Mouse (Mus musculus) spleen, postnatal 36 days (tissue): Measurements from ENCODE around the gene Gm8206.
"Not testable (repeated sequence)": the region's sequence is repeated elsewhere in the genome, so short reads cannot be mapped to it uniquely, and the experiment has no call there.

ENCODE experiments used
- DNase-seq, 2 experiments: peaks; one replicate each; pipeline ENCODE4 v3.0.0; 2022; ENCODE audit warnings: low spot score in 2 of 2, mixed read lengths in 1 of 2

Gene Gm8206

DNA sequence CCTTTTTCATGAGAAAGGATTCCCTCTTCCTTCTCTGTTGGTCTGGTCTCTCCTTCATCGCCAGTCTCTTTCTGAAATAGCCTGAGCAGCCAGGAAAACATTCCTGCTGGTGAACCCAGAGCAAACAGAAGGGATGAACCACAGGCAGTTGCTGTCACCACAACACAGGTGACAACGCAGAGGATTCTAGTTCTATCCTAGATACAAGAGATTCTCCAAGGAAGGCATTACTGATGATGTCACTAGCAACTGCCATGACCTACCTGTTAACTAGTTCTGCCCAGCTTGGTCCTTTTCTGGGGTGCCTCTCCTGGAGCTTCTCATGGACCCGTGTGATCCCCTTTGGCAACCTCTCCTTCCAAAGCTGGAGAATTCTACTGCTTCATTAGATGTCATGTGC, at the start of gene Gm8206:
Gene Gm8206, minus strand, starts transcription at position 101 of the 400 bp plus-strand sequence.
- DNase-seq: not testable (repeated sequence)

DNA sequence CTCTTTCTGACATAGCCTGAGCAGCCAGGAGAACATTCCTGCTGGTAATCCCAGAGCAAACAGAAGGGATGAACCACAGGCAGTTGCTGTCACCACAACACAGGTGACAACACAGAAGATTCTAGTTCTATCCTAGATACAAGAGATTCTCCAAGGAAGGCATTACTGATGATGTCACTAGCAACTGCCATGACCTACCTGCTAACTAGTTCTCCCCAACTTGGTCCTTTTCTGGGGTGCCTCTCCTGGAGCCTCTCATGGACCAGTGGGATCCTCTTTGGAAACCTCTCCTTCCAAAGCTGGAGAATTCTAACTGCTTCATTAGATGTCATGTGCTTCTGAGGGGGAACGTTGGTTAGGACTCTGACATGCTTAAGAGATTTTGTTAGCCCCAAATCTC, 32.0 kb upstream of the Gm8206 start, which contains the start of gene Gm3476:
Gene Gm3476, minus strand, starts transcription at position 101 of the 400 bp plus-strand sequence.
- DNase-seq: not testable (repeated sequence)

DNA sequence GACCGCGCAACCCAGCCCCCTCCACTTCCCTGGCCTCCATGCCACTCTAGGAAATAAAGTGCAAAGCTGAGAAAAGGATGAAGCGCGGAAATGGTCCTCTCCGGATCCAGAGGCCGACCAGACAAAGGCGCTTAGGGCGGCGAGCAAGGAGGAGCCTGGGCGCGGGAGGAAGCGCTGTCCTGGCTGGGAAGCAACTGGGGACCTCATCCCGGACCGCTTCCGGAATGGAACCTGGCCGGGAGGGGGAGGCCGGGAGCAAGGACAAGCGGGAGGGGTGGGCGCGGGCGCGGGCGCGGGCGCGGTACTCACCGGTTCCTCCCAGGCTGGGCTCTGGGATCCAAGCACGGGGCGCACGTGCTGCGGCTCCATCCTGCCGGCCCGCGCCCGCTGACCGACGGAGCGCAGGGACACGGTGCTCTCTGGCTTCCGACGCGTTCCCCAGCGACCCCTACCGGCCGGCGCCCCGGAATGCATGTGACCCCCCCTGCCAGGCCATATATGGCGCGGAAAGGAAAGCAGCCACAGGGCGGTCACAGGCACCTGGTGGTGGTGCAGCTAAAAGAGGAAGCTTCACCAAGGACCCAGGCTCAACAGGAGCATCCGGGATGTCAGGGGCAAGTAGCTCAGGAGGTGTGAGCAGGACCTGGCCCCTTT, 14.7 kb upstream of the Gm8206 start, which contains the start of gene Gm3468:
Gene Gm3468, minus strand, starts transcription at position 394 of the 654 bp plus-strand sequence.
- DNase-seq: not testable (repeated sequence)

DNA sequence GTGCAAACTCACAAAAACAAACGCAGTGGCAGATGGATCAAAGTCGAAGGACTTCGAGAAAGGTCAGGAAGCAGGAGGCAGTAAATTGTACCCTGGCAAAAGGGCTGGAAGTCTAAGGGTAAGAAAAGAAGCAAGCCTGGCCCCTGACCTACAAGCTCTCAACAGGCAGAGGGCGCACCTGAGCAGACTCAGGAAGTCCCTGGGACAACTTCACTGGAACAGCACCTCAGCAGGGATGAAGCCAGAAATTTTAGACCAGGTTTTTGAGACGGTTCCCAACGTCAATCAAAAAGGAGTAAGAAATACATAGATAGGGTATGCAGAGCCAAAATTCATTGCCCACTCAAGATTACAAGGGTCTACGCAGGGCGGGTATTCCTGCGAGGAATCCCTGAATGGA, 13.8 kb upstream of the Gm8206 start:
- not testable (repeated sequence) for DNase-seq

DNA sequence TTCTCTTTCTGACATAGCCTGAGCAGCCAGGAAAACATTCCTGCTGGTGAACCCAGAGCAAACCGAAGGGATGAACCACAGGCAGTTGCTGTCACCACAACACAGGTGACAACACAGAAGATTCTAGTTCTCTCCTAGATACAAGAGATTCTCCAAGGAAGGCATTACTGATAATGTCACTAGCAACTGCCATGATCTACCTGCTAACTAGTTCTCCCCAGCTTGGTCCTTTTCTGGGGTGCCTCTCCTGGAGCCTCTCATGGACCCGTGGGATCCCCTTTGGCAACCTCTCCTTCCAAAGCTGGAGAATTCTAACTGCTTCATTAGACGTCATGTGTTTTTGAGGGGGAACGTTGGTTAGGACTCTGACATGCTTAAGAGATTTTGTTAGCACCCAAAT, 35.6 kb downstream of the Gm8206 start, which contains the start of gene Gm6337:
Gene Gm6337, minus strand, starts transcription at position 101 of the 400 bp plus-strand sequence.
- DNase-seq: not testable (repeated sequence)

DNA sequence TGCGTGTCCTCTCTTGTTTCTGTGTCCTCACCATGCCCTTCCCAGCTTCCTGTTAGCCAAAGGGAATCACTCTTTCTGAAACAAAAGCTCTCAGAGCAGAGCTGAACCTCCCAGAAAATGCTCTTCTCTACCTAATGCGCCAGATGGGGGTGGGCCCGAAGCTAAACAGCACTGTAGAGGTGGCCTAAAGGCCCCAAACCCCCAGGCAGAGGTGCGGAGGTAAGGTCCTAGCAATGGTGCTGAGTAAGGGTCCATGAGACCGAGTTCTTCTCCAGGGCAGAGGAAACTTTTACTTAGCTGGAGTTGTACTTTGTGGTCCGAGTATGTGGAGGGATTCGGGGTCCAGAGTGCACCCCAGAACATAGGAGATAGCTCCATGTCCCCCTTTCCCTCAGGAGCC, 106.6 kb downstream of the Gm8206 start:
- DNase-seq: peak; percentile 4 to 6

DNA sequence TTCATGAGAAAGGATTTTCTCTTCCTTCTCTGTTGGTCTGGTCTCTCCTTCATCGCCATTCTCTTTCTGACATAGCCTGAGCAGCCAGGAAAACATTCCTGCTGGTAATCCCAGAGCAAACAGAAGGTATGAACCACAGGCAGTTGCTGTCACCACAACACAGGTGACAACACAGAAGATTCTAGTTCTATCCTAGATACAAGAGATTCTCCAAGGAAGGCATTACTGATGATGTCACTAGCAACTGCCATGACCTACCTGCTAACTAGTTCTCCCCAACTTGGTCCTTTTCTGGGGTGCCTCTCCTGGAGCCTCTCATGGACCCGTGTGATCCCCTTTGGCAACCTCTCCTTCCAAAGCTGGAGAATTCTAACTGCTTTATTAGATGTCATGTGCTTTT, 114.7 kb downstream of the Gm8206 start, which contains the start of gene Gm3453:
Gene Gm3453, minus strand, starts transcription at position 101 of the 400 bp plus-strand sequence.
- not testable (repeated sequence) for DNase-seq
